Mouse (Mus musculus): ENCODE measurements at regions not wholly inside any gene's neighbourhood (a gene's known extent, or its start where the extent isn't known, plus 50 kb on each side); places are given as distances from the start of the nearest gene placed in this dataset.

- no peak for DNase-seq (ENCODE audit: low spot score in 2 of 2)
Measured at GRCm38 (mm10) chr3:50548568-50548967, 105.2 kb upstream of the Slc7a11 start.

- no peak for DNase-seq (ENCODE audit: low spot score in 2 of 2)
Measured at GRCm38 (mm10) chr3:50530654-50531053, 87.2 kb upstream of the Slc7a11 start.

GRCm38 (mm10) chr3:50524006-50524405, 80.6 kb upstream of the Slc7a11 start:
- DNase-seq (ENCODE audit: low spot score in 2 of 2), result no peak

DNA sequence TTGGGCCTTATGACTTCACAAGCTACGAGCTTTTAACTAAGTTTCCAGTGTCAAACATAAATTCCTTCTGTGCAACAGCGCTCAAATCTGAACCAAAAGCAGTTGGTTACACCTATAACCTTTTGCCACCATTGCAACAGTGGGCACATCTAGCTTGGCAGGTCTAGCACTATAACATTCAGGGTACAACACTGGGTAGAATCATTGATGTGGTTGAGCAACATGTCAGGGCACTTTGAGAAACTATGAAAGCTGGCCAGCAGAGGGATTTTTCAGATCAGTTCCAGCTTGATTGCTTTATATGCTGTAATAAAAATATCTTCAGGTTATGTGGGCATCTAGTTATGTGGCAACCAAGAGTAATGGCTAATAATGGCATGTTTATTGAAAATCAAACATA, 63.8 kb upstream of the Slc7a11 start:
- DNase-seq (ENCODE audit: low spot score in 2 of 2), result no peak
